In the genomic region with DNA sequence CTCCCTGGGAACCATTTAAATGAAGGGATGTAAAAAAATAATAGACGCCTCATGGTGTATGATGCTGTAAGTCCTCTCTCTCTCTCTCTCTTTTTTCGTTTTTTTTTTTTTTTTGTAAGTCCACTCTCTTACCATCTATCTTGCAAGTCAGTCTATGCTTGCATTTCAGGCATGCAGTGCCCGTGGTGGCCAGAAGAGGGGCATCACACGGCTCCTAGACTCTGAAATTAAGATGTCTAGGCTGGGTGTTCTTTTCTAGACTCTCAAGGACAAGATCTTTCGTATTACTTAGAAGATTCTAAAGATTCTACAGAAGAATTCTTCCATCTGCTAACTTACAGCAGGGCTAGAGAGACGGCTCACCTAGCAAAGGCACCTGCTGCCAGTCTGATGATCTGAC, we compare ENCODE assay signal across 14 mouse cellular contexts. TPM values are rescaled to one million over a fixed set of nuclear protein-coding genes. Genes with fewer than 3 reads are reported as not detected.
"Had no signal": no experiment of that assay in that cellular context is flagged by ENCODE, and none has a peak within 500 bp of the region (broad histone marks: within the 10 kb centered on the region; RNA-seq: fewer than 3 reads in every experiment).

No protein-coding gene starts in this region.

- H3K36me3 ChIP-seq: limb, embryonic 12.5 days; liver, embryonic 15.5 days; midbrain, embryonic 12.5 days; neural tube, embryonic 13.5 days had no signal

- H3K9ac ChIP-seq: limb, embryonic 12.5 days; liver, embryonic 15.5 days; lung, embryonic 14.5 days; midbrain, embryonic 12.5 days; neural tube, embryonic 13.5 days had no signal

- DNase-seq: kidney, postnatal 10 days; kidney, postnatal 4 days; liver; lung, embryonic 14.5 days; lung, postnatal 10 days; lung, postnatal 4 days; retina, postnatal 1 day; thymus, postnatal 36 days had no signal

- H3K4me3 ChIP-seq: limb, embryonic 12.5 days; liver, embryonic 15.5 days; megakaryocyte, embryonic 14.5 days; midbrain, embryonic 12.5 days; neural tube, embryonic 13.5 days had no signal

- H3K27ac ChIP-seq: limb, embryonic 12.5 days; liver, embryonic 15.5 days; midbrain, embryonic 12.5 days; neural tube, embryonic 13.5 days had no signal

- H3K4me1 ChIP-seq: limb, embryonic 12.5 days; liver, embryonic 15.5 days; megakaryocyte, embryonic 14.5 days; midbrain, embryonic 12.5 days; neural tube, embryonic 13.5 days had no signal

- H3K9me3 ChIP-seq: limb, embryonic 12.5 days; liver, embryonic 15.5 days; megakaryocyte, embryonic 14.5 days; midbrain, embryonic 12.5 days; neural tube, embryonic 13.5 days had no signal

- H3K27me3 ChIP-seq: limb, embryonic 12.5 days; liver, embryonic 15.5 days; megakaryocyte, embryonic 14.5 days; midbrain, embryonic 12.5 days; neural tube, embryonic 13.5 days had no signal

RNA-seq across cellular contexts. Expression of a gene that starts 46.2 kb away (rescaled TPM):
- polyA plus RNA-seq: limb, embryonic 12.5 days; lung, embryonic 14.5 days; thymus, postnatal 0 days had no signal
